Mouse (Mus musculus) ovary, postnatal 10 days (tissue): ENCODE measurements at regions not wholly inside any gene's neighbourhood (a gene's known extent, or its start where the extent isn't known, plus 50 kb on each side); places are given as distances from the start of the nearest gene placed in this dataset.

ENCODE experiments used
- DNase-seq: peaks from one replicate; pipeline ENCODE4 v3.0.0; 2022; ENCODE audit warnings: low spot score

DNA sequence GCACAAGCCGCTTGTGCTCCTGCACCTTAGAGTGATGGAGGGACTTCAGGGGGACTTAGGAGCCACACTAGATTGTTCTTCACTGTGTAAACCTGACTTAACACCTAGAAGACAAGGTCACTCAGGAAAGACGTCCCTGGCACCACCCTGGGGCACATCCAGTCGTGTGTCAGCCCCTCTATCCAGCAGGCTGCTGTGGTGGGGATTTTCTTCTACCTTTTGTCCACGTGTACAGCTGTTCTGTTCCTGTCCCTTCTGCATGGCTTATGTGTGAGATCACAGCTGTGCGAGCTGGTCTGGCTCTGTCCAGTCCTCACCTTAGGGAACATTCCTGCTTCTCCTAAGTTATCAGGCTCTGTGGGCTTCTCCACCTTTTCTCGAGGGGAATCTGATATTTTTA, 286.0 kb upstream of the Id2 start:
- DNase-seq: no peak

DNA sequence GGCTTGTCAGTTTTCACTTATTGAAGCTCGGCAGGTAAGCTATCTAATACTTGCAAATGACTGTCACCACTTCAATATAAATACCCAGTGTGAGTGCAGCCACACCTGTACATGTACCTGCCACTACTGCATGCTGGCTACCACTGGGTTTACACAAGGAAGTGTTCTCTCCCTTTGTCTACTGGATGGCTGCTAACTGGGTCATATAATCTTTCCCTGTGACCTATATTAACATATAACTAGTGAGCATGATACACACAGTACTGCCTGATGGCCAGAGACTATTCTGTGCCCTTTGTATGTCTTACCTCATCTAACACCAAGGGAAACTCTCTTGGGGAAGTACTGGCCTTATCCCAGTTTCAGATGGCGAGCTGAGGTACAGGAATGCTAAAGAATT, 285.5 kb upstream of the Id2 start:
- no peak for DNase-seq

DNA sequence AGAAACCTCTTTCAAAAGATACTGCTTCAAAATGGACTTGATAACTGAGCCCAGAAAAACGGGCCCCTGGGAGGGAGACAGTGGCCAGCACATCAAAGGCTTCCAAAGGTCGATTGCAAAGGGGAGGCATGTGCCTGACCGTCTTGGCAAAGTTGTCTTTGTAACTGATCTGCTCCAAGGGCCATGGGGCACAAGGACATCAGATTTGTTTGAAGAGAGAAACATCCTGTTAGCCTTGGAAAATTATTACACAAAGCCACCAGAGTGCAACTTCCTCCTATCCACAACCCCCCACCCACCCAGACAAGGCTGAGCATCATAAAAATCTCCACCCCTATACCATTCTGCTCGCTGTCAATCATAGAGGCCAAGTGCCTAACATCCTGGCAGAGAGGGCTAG, 284.7 kb upstream of the Id2 start:
- DNase-seq: no peak

DNA sequence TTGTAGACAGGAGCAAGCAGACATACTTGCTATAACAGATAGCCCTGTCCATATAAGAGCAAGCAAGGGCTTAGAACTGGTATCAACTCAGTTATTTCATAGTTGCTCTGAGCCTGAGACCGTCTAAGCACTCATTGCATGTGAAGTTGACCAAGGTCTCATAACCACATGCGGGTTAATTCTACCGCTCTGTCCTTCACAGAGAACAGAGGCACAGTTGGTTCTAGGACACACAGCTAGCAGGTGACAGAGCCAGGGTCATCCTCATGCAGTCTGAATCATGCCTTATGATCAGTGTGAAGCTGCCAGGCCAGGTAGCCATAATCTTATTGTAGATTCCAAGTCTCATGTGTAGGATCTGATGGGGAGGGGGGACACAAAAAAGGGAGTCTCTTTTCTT, 283.1 kb upstream of the Id2 start:
- DNase-seq: no peak

DNA sequence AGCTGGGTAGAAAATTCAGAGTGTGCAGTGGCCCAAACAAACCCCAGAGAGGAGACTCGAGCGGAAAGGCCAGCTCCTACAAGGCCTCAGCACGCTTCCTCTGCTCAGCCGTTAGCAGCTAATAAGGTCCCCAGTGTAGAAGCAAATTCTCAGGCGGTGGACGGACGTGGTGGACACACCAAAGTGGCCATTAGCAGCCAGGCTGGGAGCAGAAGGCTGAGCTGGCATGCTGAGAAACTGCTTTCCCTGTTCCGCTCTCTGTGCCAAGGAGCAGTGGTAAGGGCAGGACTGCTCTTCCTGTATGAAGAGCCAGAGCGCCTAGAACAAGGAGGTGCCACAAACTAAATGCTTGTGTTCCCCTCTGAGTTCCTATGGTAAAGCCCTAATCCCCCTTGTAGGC, 282.1 kb upstream of the Id2 start:
- no peak for DNase-seq

DNA sequence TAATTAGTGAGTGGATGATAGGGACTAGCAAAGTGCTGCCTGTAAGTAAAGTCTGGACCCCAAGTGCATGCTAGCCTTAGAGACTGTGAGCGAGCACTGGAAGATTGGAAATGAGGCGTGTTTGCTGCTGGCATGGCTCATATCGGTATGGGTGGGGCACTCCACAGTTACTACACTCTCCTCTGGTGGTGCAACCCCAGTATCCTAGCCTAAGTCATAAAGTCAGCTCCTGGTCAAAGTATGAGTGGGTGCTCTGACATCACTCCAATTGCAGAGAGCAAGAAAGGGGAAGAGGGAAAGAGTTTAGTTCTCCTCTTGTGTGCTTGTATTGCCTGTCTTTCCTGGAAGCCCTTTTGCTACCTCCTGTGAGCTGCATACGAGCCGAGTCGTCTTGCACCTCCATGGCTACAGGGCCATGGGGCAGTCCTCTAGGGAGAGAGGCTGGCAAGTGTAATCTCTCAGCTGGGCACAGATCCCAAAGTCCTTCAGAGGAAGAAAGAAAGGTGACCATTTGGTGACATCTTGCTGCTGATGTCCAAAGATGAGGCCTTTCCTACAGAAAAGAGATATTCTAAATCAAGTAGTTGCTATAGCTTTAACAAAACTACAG, 281.2 kb upstream of the Id2 start:
- no peak for DNase-seq

DNA sequence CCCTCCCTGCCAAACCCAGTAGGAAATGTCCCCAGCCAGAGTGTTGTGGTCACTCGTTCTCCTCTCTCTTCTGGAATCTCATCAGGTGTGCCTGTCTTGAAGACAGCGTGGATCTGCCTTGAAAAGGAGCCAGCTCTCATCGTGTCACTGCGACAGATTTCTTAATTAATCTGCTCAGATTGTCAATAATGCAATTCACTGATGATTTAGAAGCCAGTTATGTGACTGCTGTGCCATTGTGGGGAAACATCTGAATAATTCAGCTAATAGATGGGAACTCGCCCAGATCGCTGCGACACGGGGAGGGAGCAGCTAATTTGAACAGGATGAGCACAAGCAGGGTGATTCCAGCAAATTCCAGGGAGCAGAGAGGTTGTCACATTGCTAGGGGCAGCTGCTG, 279.5 kb upstream of the Id2 start:
- DNase-seq: no peak

DNA sequence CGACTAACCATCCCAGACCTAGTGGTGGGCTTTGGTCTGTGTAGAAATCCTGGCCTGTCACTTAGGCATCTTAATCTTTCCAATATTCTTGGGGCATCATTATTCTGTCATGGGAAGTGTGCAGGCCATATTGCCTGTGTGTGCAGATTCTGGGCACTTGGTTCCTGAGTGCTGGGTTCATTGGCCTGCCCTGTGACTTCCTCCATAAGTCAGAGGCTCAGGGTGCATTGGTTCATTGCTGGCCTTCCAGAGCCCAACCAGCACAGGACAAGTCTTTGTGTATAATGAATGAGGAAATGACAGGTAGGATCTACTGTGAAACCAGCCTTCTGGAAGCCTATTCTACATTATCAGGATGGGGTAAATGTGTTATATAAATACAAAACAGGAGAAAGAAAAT, 270.6 kb upstream of the Id2 start:
- no peak for DNase-seq

DNA sequence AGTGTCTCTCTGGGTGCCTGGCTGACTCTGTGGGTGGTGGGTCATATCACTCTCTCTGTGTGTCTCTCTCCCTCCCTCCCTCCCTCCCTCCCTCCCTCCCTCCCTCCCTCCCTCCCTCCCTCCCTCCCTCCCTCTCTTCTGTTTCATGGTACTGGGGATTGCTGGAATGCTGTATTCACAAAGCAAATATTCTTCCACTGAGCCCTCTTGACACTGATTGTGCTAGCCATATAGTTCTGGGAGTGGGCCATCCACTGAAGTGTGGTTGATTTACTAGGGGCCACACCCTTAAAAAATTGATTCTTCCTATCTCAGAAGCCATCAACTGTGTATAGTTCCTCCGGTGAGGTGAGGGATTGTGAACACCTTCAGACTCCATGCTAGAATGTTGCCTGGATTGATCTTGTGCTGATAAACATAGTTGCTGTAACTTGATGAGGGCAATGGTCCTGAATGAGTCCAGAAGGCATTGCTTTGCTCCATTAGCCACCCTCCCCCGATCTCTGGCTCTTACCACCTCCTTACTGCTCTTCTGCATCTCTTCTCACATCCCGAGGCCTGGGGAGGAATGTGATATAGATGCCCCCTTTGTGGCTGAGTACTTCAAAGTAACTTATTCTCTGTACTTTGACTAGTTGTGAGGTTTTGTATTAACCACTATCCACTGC, 268.8 kb upstream of the Id2 start:
- DNase-seq: no peak

DNA sequence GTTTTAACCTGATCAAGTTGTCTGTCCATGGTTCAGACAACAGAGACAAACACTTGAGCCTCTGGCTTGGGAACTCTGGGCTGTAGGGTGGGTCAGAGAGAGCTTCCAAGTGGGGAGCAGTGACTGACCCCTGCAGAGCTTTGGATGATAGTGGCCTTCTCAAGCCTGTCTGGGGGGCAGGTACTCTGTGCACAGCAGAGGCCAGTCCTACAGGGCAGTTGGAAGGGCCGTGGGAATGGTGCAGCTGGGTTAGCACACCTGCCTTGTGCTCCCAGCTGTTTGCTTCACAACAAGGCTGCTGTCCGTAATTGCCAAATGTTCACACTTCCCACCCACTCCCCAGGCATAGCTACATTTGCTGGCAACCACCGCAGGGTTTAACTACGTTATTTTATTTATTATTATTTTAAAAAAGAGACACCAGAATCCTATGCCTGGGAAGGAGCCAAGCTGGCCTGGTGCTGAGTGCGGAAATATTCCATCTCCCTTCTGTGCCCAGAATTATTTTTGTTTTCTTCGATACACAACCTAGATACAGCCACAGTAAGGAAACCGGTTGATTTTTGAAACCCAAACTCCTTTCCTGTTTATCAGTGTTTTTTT, 268.1 kb upstream of the Id2 start:
- no peak for DNase-seq

DNA sequence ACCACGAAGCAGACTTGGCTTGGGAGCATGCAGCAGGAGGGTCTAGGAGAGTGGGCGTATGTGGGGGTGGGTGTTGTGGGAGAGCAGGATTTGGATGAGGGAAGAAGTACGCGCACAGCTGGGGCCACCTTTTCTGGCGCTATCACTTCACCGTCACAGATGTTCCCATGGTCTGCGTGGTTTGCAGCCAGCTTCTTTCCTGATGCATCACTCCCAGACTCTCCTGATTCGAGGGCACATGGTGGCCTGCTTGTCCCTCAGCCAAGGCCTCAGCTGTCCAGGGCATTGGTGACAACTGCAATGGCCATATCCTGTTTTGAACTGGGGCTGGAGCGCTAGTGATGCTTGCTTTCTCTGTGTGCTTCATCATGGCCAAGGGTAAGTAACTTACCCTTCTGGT, 266.9 kb upstream of the Id2 start:
- DNase-seq: no peak

DNA sequence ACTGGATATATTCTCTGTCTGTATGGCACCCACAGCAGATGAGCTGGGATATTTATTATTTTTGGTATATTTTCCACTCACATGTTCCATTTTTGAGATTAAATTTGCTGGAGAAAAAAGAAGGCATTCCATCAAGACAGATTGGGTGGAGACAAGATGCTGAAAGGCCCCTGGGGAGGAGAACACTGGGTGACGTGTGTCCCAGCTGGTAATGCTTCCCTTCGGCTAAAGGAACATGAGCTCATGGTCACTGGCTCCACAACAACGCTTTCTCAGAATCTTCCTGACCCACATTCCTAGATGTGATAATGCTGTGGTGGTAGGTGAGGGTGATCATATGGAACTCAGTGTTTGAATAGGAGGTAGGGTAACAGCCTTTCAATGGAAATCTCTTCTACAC, 266.4 kb upstream of the Id2 start:
- DNase-seq: no peak

DNA sequence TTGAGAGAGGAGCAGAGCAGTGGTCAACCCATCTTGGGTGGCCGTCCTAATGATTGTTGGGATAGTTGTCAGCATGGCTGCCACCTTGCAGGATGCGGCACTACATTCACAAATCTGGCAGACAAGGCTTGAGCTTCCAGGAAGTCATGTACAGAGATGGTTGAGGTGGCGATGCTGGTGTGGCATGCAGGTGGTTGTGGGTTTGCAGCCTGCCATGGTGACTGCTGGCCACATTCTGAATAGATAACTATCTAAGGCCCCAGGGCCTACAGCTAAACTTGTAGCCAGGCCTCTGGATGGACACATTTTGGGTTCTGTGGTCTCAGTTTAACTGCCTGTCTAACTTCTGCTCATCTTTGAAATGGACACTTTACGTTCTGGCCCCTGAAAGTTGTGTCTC, 265.8 kb upstream of the Id2 start:
- no peak for DNase-seq

DNA sequence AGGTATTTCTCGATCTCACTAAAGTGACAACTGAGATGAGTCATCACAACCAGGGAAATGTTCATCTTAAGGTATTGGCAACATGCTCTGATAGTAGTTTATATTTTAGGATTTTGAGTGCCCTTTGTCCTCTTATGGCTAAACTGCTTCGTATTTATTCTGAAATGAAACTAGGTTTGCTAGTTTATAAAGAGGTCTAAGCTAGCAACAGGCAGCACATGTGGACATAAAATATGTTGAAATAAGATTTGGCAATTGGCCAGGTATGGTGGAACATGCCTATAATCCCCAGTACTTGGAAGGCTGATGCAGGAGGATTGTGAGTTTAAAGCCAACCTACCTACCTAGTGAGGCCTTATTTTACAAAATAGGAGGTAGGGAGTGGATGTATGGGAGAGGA, 263.8 kb upstream of the Id2 start:
- DNase-seq: no peak

DNA sequence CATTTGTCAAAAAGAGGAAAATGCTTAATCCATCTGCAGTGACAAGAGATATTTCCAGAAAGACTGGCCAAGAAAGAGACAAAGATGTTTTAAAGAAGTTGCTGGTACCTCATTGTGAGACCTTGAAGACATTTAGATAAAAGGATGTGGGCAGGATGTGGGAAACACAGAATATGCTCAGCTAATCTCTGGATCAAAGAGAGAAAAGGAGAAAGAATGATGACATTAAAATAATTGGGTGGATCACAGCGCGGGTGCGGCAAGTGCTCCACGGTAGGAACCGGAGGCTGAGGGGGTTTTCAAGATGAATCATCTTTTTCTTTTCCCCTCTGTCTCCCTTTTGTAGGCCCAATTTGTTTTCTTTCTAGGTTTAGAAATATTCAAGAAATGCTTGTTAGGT, 263.0 kb upstream of the Id2 start:
- DNase-seq: no peak

DNA sequence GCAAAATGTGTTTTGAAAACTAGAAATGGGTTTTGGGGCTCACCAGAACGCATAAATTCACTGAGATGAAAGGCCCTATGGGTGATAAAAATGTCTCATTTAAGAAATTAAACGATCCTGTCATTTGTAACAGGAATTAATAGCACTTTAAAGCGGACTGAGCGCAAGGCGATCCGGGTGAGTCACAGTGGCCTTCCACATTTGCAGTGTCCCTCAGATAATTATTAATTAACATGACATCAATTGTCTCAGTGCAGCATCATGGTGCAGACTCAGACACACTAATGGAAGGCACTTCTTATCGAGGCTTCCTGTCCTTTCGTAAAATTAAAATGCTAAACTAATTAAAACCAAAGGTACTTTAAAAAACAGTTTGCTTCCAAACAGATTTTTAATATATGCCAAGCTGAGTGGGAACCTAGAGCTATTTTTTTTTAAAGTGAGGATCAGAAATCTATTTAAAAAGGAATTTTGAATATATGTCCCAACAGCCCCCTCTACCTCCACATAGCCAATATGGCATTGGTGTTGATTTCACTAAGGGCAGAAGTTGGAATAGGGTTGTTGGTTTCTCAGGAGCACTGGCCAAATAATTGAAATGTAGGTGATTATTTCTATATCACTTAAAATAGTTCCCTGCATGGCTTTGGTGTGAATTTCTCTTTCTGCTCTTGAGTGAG, 262.0 kb upstream of the Id2 start:
- DNase-seq: no peak

DNA sequence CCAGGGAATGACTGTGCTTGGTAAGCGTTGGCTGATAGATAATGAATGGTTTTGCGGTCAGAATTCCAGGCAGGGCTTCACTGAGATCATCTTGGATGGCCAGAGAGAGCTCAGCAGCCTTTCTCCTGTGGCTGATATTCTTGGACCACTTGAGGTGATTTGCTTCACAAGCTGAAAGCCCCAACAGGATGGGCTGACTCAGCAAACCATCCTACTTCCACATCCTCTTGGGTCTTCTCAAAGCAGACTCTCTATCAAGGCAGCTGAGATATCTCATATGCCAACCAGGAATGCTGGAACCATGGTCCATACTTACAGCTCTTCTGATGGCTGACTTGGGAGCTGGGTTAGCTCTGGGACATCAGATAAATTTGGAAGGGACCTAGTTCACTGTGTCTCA, 259.8 kb upstream of the Id2 start:
- DNase-seq: no peak

DNA sequence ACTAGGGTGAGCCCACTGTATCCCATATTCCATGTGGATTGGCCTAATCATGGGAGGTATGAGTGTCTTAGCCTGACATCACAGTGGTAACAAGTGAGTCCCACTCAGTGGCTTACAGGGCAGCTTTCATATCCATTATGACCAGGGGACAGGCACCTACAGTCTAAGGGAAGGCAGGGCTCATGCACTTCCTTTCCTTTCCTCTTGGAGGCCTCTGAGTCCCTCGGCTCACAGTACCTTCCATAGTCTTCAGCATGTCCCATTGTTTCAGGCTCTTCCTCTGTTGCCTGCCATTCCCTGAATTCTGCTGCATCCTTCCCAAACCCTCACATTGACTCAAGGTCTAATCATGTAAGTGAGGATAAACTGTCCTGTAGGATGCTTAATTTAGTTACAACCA, 258.3 kb upstream of the Id2 start:
- DNase-seq: no peak

DNA sequence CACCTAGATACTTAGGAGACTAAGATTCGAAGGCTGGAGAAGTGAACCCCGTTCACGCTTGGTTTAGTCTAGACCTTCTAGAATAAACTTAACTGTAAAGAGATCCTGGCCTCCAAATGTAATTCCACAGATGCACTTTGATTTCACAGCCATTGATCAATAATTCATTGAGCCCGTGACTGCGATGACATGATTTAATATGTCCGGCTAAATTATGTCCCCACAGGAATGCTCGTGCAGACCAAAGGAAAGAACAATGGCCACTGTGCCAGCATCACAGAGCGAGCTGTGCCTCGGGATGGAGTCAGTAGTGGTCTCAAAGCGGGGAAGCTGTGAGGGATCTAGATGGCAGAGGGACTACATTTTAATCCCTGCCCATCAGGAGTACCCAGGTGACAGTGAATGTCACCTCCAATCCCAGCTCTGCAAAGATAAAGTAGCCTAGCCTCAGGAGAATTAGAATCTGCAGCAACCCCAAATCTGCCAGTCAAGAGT, 256.5 kb upstream of the Id2 start:
- no peak for DNase-seq

DNA sequence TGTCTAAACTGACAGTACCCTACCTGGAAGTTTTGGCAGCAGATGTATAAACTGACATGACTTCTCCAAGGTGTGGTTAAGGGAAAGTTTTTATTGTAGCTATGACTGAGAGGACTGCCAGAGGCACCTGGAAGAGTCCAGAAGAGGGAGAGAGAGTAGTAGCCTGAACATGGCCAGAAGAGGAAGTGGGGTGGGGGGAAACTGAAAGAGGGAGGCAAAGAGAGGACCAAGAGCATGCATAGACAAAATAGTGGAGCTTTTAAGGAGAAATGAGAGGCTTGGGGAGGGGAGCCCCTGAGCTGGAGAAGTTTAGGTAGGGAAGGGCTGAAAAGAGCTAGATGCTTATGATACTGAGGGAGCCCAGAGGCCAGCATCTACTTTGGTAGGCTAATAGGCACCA, 255.2 kb upstream of the Id2 start:
- DNase-seq: no peak

DNA sequence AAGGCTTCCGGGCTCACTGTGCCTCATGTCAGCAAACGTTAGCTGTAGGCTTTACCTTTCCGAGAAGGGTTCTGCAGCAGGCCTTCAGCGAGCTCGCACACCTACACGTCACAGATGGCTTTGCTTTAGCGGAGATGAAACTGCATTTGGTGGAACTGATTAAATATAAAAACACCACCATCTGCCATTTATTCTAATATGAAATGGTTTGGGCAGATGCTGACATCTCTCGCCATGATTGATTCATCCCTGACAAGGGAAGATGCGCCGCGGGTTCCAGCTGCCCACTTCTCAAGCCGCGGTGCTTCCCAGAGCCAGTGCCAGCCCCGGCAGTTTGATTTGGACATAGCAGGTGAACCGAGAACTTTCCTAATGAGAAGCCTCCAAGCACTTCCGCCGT, 247.4 kb upstream of the Id2 start:
- no peak for DNase-seq

DNA sequence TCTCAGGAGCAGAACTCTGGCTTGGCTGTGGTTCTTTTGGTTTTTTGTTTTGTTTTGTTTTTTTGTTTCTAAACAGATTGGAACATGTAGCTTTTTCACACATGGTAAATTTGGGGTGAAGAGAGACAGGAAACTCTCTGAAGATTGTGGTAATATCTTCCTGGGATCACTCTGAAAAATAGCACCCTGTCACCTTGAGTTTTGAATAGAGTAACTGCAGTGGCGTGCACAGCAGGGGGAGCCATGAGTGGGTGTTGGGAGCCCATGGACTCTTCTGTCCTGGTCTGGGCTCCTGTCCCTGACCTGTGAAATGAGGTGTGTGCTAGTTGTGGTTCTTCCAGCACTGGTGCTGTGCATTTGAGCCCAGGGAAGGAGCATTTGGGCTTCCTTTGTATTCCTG, 241.8 kb upstream of the Id2 start:
- no peak for DNase-seq

DNA sequence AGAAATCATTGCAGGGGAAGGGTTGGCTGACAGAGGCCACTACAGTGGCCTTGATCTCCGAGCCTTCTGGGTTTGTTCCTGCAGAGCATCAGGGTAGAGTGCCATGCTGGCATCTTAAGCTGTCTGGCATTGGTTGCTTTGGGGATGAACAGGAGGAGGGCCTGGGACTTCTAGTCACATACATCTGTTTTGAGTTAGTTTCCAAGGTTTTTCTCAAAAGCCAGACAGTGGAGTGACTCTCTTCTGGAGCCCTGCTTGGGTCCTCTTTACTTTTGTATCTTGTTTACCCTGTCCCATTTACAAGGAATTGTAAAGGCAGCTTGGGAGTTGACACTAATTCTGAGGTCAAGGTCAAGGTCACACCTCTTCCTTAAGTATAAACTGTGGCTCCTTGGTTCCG, 239.0 kb upstream of the Id2 start:
- no peak for DNase-seq
